Mouse (Mus musculus) embryonic fibroblast, embryonic 13.5 days (primary cell): Measurements from ENCODE around the gene 1700020N01Rik.

Source experiments
- CTCF ChIP-seq: IDR thresholded peaks from 2 replicates; pipeline ENCODE4 v1.5.1; 2011; ENCODE audit warnings: mild to moderate bottlenecking, control low read depth, low read length, moderate library complexity, borderline replicate concordance; ENCODE audit not compliant: insufficient read depth
- POLR2A ChIP-seq: IDR thresholded peaks from 2 replicates; pipeline ENCODE4 v1.6.1; 2011; ENCODE audit warnings: low read depth, mild to moderate bottlenecking, control low read depth, low read length, moderate library complexity

DNA sequence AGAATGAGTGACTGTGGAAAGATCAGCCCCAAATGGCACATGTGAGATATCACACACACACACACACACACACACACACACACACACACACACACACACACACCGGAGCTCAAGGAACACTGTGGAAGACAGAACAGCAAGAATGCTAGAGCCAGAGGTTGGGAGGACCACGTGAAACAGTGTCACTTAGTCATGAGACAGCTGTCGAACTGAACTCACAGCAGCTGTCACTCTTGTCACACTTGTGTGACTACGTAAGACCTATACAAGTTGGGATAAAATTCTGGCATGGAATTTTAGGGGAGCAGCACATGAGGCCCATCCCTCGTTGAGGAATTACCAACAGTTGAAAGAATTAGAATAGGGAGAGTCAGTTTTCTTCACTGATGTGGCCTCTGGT lies 39.7 kb downstream of the 1700020N01Rik start:
- no peak for TF ChIP-seq CTCF
- TF ChIP-seq POLR2A = no peak
